30 mouse cellular contexts compared by ENCODE assay signal in the genomic region with DNA sequence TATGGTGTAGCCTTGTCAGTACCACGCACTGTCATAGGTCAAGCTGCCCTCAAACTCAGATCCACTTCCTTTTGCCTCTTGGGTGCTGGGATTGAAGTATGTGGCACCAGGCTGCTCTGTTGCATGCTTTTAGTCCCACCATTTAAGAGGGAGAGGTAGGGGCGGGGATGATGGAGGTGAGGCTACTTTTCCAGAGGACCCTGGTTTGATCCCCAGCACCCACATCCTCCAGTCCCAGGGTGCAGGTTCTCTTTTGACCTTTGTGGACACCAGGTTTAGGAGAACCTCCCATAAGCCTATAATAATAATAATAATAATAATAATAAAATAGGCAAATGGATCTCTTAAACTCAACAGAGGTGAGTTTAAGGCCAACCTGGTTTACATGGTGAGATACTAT.
"Had no signal": no experiment of that assay in that cellular context is flagged by ENCODE, and none has a peak within 500 bp of the region (broad histone marks: within the 10 kb centered on the region; RNA-seq: fewer than 3 reads in every experiment).

No protein-coding gene starts in this region.

- ATAC-seq: liver, embryonic 12.5 days; lung, postnatal 0 days; midbrain, embryonic 13.5 days; midbrain, embryonic 15.5 days had no signal

- H3K27ac ChIP-seq: limb, embryonic 10.5 days; limb, embryonic 12.5 days; limb, embryonic 13.5 days; limb, embryonic 15.5 days; liver, embryonic 12.5 days; liver, embryonic 13.5 days; liver, embryonic 14.5 days; liver, embryonic 15.5 days; lung, embryonic 15.5 days; macrophage; midbrain, embryonic 10.5 days; midbrain, embryonic 12.5 days; midbrain, embryonic 13.5 days; midbrain, embryonic 15.5 days; neural tube, embryonic 12.5 days had no signal

- H3K4me2 ChIP-seq: limb, embryonic 12.5 days; limb, embryonic 13.5 days; limb, embryonic 15.5 days; liver, embryonic 11.5 days; liver, embryonic 12.5 days; liver, embryonic 13.5 days; liver, embryonic 15.5 days; lung, embryonic 14.5 days; lung, embryonic 15.5 days; midbrain, embryonic 11.5 days; midbrain, embryonic 12.5 days; midbrain, embryonic 13.5 days; midbrain, embryonic 15.5 days; neural tube, embryonic 12.5 days had no signal

- H3K4me3 ChIP-seq: limb, embryonic 10.5 days; limb, embryonic 12.5 days; limb, embryonic 13.5 days; limb, embryonic 15.5 days; liver, embryonic 12.5 days; liver, embryonic 13.5 days; liver, embryonic 15.5 days; lung, embryonic 15.5 days; midbrain, embryonic 10.5 days; midbrain, embryonic 12.5 days; midbrain, embryonic 13.5 days; midbrain, embryonic 15.5 days; myocyte; neural tube, embryonic 12.5 days had no signal

- H3K27me3 ChIP-seq: limb, embryonic 12.5 days; limb, embryonic 13.5 days; limb, embryonic 15.5 days; liver, embryonic 12.5 days; liver, embryonic 13.5 days; liver, embryonic 15.5 days; lung, embryonic 15.5 days; megakaryocyte, embryonic 14.5 days; midbrain, embryonic 12.5 days; midbrain, embryonic 13.5 days; midbrain, embryonic 15.5 days; neural tube, embryonic 12.5 days had no signal

- H3K9me3 ChIP-seq: limb, embryonic 10.5 days; limb, embryonic 12.5 days; limb, embryonic 13.5 days; limb, embryonic 15.5 days; liver, embryonic 12.5 days; liver, embryonic 13.5 days; liver, embryonic 15.5 days; lung, embryonic 15.5 days; megakaryocyte, embryonic 14.5 days; midbrain, embryonic 12.5 days; midbrain, embryonic 13.5 days; midbrain, embryonic 15.5 days; neural tube, embryonic 12.5 days had no signal

- H3K4me1 ChIP-seq: midbrain, embryonic 12.5 days; midbrain, embryonic 15.5 days had no signal

- H3K9ac ChIP-seq: limb, embryonic 12.5 days; limb, embryonic 13.5 days; limb, embryonic 15.5 days; liver, embryonic 12.5 days; liver, embryonic 13.5 days; liver, embryonic 14.5 days; liver, embryonic 15.5 days; liver, postnatal 0 days; lung, embryonic 14.5 days; lung, embryonic 15.5 days; midbrain, embryonic 12.5 days; midbrain, embryonic 13.5 days; midbrain, embryonic 15.5 days; neural tube, embryonic 12.5 days had no signal

- DNase-seq: left cerebral cortex, postnatal 4 days; liver; liver, embryonic 13.5 days; liver, postnatal 0 days; lung, adult 18-20 months; lung, adult 2 months; lung, embryonic 14.5 days; lung, postnatal 10 days; lung, postnatal 14 days; lung, postnatal 36 days; lung, postnatal 4 days had no signal
